Comparison of ENCODE assay signal across 21 mouse cellular contexts in genomic region chr1:82819366-82819765, GRCm38 (mm10). TPM values are rescaled to one million over a fixed set of nuclear protein-coding genes. Genes with fewer than 3 reads are reported as not detected.
DNase-seq lines count a peak whose midpoint lies in the region; ATAC-seq and TF ChIP-seq lines count a peak whose summit lies in the region.
"Had no signal": no experiment of that assay in that cellular context is flagged by ENCODE, and none has a peak within 500 bp of the region (broad histone marks: within the 10 kb centered on the region; RNA-seq: fewer than 3 reads in every experiment).

No protein-coding gene starts in this region.

- H3K4me1 ChIP-seq in heart, embryonic 12.5 days (replicated peaks) = peaks cover 37% of the 10 kb centered on the region
- H3K4me1 ChIP-seq in small intestine, adult 2 months (ENCODE audit: control insufficient read depth, insufficient read depth, insufficient read length, low read length) = peaks cover 16% of the 10 kb centered on the region
- H3K4me1 ChIP-seq: midbrain, embryonic 12.5 days; stomach, embryonic 15.5 days had no signal

- no peaks in the 10 kb centered on the region for H3K9me3 ChIP-seq in heart, embryonic 12.5 days (replicated peaks)
- H3K9me3 ChIP-seq: forebrain, embryonic 10.5 days; midbrain, embryonic 12.5 days; stomach, embryonic 15.5 days had no signal

- H3K9ac ChIP-seq in heart, embryonic 12.5 days = no peak overlapping the region
- H3K9ac ChIP-seq: midbrain, embryonic 12.5 days; stomach, embryonic 15.5 days had no signal

- H3K27ac ChIP-seq in heart, embryonic 12.5 days (ENCODE audit: poor library complexity, severe bottlenecking) = 0 out of 2 replicates have a peak overlapping the region, but pooled peaks have one; percentile 11
- H3K27ac ChIP-seq in small intestine, adult 2 months (ENCODE audit: insufficient read depth, low read depth, low read length) = peak overlapping the region; percentile 64
- H3K27ac ChIP-seq: midbrain, embryonic 12.5 days; stomach, embryonic 15.5 days had no signal

- H3K27me3 ChIP-seq in heart, embryonic 12.5 days (replicated peaks) = no peaks in the 10 kb centered on the region
- H3K27me3 ChIP-seq in small intestine, adult 2 months (ENCODE audit: control insufficient read depth, insufficient read depth, low read length) = no peaks in the 10 kb centered on the region
- H3K27me3 ChIP-seq: midbrain, embryonic 12.5 days; Patski; stomach, embryonic 15.5 days had no signal

- H3K4me2 ChIP-seq in heart, embryonic 12.5 days = no peak overlapping the region
- H3K4me2 ChIP-seq: midbrain, embryonic 12.5 days had no signal

- DNase-seq in heart, adult 18-20 months = no peak
- peak; percentile 33 for DNase-seq in thymus, postnatal 14 days
- DNase-seq in thymus, postnatal 10 days (ENCODE audit: low spot score in 2 of 2) = no peak
- DNase-seq in induced T-regulatory cell, adult 2 months (ENCODE audit: low read depth) = peak; percentile 88
- no peak for DNase-seq in right cerebral cortex, postnatal 4 days
- no peak for DNase-seq in cerebellum, postnatal 4 days (ENCODE audit: low spot score in 2 of 2)
- DNase-seq: adrenal gland, adult 2 months; cerebellum, postnatal 25 days; kidney, adult 18-20 months had no signal

- 43% methylated on average over 10 of the region's 10 CpGs for WGBS in heart, embryonic 12.5 days
- 77% methylated on average over 10 of the region's 10 CpGs for WGBS in small intestine, adult 2 months

- no peak for ATAC-seq in heart, embryonic 12.5 days (ENCODE audit: insufficient number of reproducible peaks, low FRiP score)
- ATAC-seq: Patski had no signal

- TF ChIP-seq POLR2A in small intestine, adult 2 months (IDR thresholded peaks at IDR 0.05; ENCODE audit: low read depth, low read length) = 0 out of 2 replicates have a peak, but pooled peaks have one; percentile 29

- no peak for TF ChIP-seq CTCF in small intestine, adult 2 months (IDR thresholded peaks at IDR 0.05; ENCODE audit: extremely low read depth, insufficient read length, insufficient replicate concordance, low read depth, low read length)

- no peak overlapping the region for H3K4me3 ChIP-seq in heart, embryonic 12.5 days
- no peak overlapping the region for H3K4me3 ChIP-seq in small intestine, adult 2 months (ENCODE audit: low read depth, low read length)
- H3K4me3 ChIP-seq: forebrain, embryonic 10.5 days; midbrain, embryonic 12.5 days; stomach, embryonic 15.5 days had no signal

- no peaks in the 10 kb centered on the region for H3K36me3 ChIP-seq in heart, embryonic 12.5 days
- no peaks in the 10 kb centered on the region for H3K36me3 ChIP-seq in small intestine, adult 2 months (ENCODE audit: control insufficient read depth, insufficient read depth, low read length)
- H3K36me3 ChIP-seq: forebrain, embryonic 10.5 days; midbrain, embryonic 12.5 days; stomach, embryonic 15.5 days had no signal

RNA-seq across cellular contexts. Expression of gene Agfg1, which starts 19.9 kb away (rescaled TPM):
- 46.4 and 47.0 TPM in 2 replicates for polyA plus RNA-seq in heart, embryonic 12.5 days (2016; fragmentation: Nextera tagmentation; extraction: Ambion mirVana)
- 10 to 100 TPM; 27.3 to 27.5 TPM for total RNA-seq in heart, adult 18-20 months (2021)
- polyA plus RNA-seq in small intestine, adult 2 months (2012; rRNA removed) = 28.4 and 46.7 TPM in 2 replicates

RNA-seq across cellular contexts. Expression of gene Gm47791, which starts 48.3 kb away (rescaled TPM):
- not detected in 2 replicates for polyA plus RNA-seq in heart, embryonic 12.5 days (2016; fragmentation: Nextera tagmentation; extraction: Ambion mirVana)
- not detected for total RNA-seq in heart, adult 18-20 months (2021)
- polyA plus RNA-seq in small intestine, adult 2 months (2012; rRNA removed) = not detected in 2 replicates
- total RNA-seq: adrenal gland, adult 2 months; left cerebral cortex, adult 18-20 months had no signal
- polyA plus RNA-seq: adrenal gland, adult 2 months; embryonic facial prominence, embryonic 11.5 days; forebrain, embryonic 10.5 days; gonadal fat pad, adult 2 months; hindbrain, embryonic 11.5 days; large intestine, adult 2 months; limb, embryonic 14.5 days; midbrain, embryonic 12.5 days; Patski; stomach, embryonic 15.5 days had no signal

RNA-seq across cellular contexts. Expression of gene Tm4sf20, which starts 51.1 kb away (rescaled TPM):
- polyA plus RNA-seq in heart, embryonic 12.5 days (2016; fragmentation: Nextera tagmentation; extraction: Ambion mirVana) = 0.17 TPM in 1 of 2 replicates, not detected in the other
- not detected for total RNA-seq in heart, adult 18-20 months (2021)
- polyA plus RNA-seq in small intestine, adult 2 months (2012; rRNA removed) = 38.1 and 224 TPM in 2 replicates
- total RNA-seq: adrenal gland, adult 2 months; left cerebral cortex, adult 18-20 months had no signal
- polyA plus RNA-seq: adrenal gland, adult 2 months; embryonic facial prominence, embryonic 11.5 days; forebrain, embryonic 10.5 days; gonadal fat pad, adult 2 months; hindbrain, embryonic 11.5 days; limb, embryonic 14.5 days had no signal

Comparison
In these comparisons a context has a peak if more than half of its experiments do, and no peak if none do; other contexts are left out.
1. DNase-seq: peak in thymus, postnatal 14 days (single experiment) and induced T-regulatory cell, adult 2 months (single experiment); none in heart, adult 18-20 months (0 of 2), thymus, postnatal 10 days (0 of 2), right cerebral cortex, postnatal 4 days (single experiment) and cerebellum, postnatal 4 days (0 of 2).
2. RNA of gene Tm4sf20, which starts 51.1 kb away (polyA plus RNA-seq): 38.1 to 224 TPM in small intestine, adult 2 months; 0.17 TPM in heart, embryonic 12.5 days; every median in the first group is over 10 times any median in the second.